Mouse (Mus musculus) thymus, postnatal 14 days (tissue): Measurements from ENCODE around the gene Stk40.
A peak's percentile ranks its signal among the peaks of the same experiment; 100 is the strongest.
"Not testable (repeated sequence)": the region's sequence is repeated elsewhere in the genome, so short reads cannot be mapped to it uniquely, and the experiment has no call there.

Experiments used
- DNase-seq: peaks from one replicate; pipeline ENCODE4 v3.0.0; 2021

Stk40 gene

GRCm38 (mm10) chr4:126103590-126104068 lies at the start of gene Stk40:
Gene Stk40, plus strand, starts transcription at chr4:126103957.
- DNase-seq, result peak; percentile 97

GRCm38 (mm10) chr4:126057207-126058133 lies 46.3 kb upstream of the Stk40 start:
- DNase-seq, result no peak

- DNase-seq, result peak; percentile 91
Observed at GRCm38 (mm10) chr4:126058134-126058996, 45.4 kb upstream of the Stk40 start, which contains the start of gene Oscp1. Gene Oscp1, plus strand, starts transcription at chr4:126058565.

- DNase-seq, result no peak
Observed at GRCm38 (mm10) chr4:126058997-126059362, 44.8 kb upstream of the Stk40 start.

GRCm38 (mm10) chr4:126062856-126063255 lies 40.9 kb upstream of the Stk40 start:
- no peak for DNase-seq

- DNase-seq, result no peak
Observed at GRCm38 (mm10) chr4:126065241-126065640, 38.5 kb upstream of the Stk40 start.

- DNase-seq, result no peak
Observed at GRCm38 (mm10) chr4:126067401-126068077, 36.2 kb upstream of the Stk40 start.

GRCm38 (mm10) chr4:126068842-126069241 lies 34.9 kb upstream of the Stk40 start:
- DNase-seq, result no peak

- DNase-seq, result no peak
Observed at GRCm38 (mm10) chr4:126077833-126078232, 25.9 kb upstream of the Stk40 start.

GRCm38 (mm10) chr4:126079266-126079665 lies 24.5 kb upstream of the Stk40 start:
- DNase-seq, result no peak

- DNase-seq, result no peak
Observed at GRCm38 (mm10) chr4:126081601-126082000, 22.2 kb upstream of the Stk40 start.

- no peak for DNase-seq
Observed at GRCm38 (mm10) chr4:126083021-126083420, 20.7 kb upstream of the Stk40 start.

- no peak for DNase-seq
Observed at GRCm38 (mm10) chr4:126084382-126084781, 19.4 kb upstream of the Stk40 start.

GRCm38 (mm10) chr4:126085996-126086576 lies 17.7 kb upstream of the Stk40 start:
- DNase-seq, result peak; percentile 87

GRCm38 (mm10) chr4:126090101-126090847 lies 13.5 kb upstream of the Stk40 start:
- peak; percentile 69 for DNase-seq

GRCm38 (mm10) chr4:126090848-126091124 lies 13.0 kb upstream of the Stk40 start:
- DNase-seq, result no peak

GRCm38 (mm10) chr4:126091873-126092272 lies 11.9 kb upstream of the Stk40 start:
- no peak for DNase-seq

GRCm38 (mm10) chr4:126095622-126096430 lies 7.9 kb upstream of the Stk40 start:
- not testable (repeated sequence) for DNase-seq

- peak; percentile 97 for DNase-seq
Observed at GRCm38 (mm10) chr4:126096464-126097111, 7.2 kb upstream of the Stk40 start, which contains the start of gene Lsm10. Gene Lsm10, plus strand, starts transcription at chr4:126096623.

GRCm38 (mm10) chr4:126097711-126098253 lies 6.0 kb upstream of the Stk40 start:
- DNase-seq, result no peak
